ENCODE assay signal across 10 mouse cellular contexts in the genomic region with DNA sequence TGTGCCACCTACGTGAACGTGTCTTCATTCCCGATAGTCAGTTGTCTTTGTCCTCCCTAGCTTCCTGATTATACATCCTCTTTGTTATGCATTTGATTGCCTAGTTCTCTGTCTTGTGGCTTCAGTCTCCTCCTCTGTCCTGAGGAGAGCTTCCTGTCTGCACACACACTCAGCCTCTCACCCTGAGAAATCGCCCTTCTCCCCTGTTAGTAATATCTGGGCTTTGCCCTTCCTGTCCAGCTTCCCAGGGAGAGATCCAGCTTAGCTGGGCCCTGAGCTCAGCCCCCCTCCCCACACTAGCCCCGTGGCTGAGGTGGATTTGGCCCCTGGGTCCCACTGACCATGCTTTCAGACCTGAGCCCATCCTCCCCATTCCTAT.
DNase-seq lines count a peak whose midpoint lies in the region; ATAC-seq lines count a peak whose summit lies in the region.
"Had no signal": no experiment of that assay in that cellular context is flagged by ENCODE, and none has a peak within 500 bp of the region (broad histone marks: within the 10 kb centered on the region; RNA-seq: fewer than 3 reads in every experiment).

No protein-coding gene starts in this region.

- H3K27me3 ChIP-seq in heart, embryonic 12.5 days (replicated peaks) = no peaks in the 10 kb centered on the region
- no peaks in the 10 kb centered on the region for H3K27me3 ChIP-seq in forebrain, embryonic 12.5 days
- H3K27me3 ChIP-seq: liver, embryonic 13.5 days had no signal

- H3K4me2 ChIP-seq in heart, embryonic 12.5 days = peak overlapping the region; percentile 45
- H3K4me2 ChIP-seq in forebrain, embryonic 12.5 days = no peak overlapping the region
- H3K4me2 ChIP-seq: liver, embryonic 13.5 days had no signal

- intact Hi-C loops in heart, postnatal 36 days (cut with DNase I) = no loop called here

- peak overlapping the region; percentile 59 for H3K9ac ChIP-seq in heart, embryonic 12.5 days
- H3K9ac ChIP-seq in forebrain, embryonic 12.5 days = 0 out of 2 replicates have a peak overlapping the region, but pooled peaks have one; percentile 21
- H3K9ac ChIP-seq: liver, embryonic 13.5 days had no signal

- no peaks in the 10 kb centered on the region for H3K9me3 ChIP-seq in heart, embryonic 12.5 days (replicated peaks)
- no peaks in the 10 kb centered on the region for H3K9me3 ChIP-seq in forebrain, embryonic 12.5 days
- H3K9me3 ChIP-seq: liver, embryonic 13.5 days had no signal

- 31% methylated on average over 5 of the region's 5 CpGs for WGBS in heart, embryonic 12.5 days
- 15% methylated on average over 5 of the region's 5 CpGs for WGBS in forebrain, embryonic 12.5 days

- DNase-seq in heart, postnatal 36 days = no peak
- DNase-seq in 3T3-L1 (ENCODE audit: low read depth, low spot score) = peak; percentile 7
- no peak for DNase-seq in gastrocnemius, adult 18-20 months (ENCODE audit: low spot score)
- DNase-seq in layer of hippocampus, adult 8-10 months (ENCODE audit: low spot score in 2 of 2) = no peak
- DNase-seq in layer of hippocampus, adult 11-12 months (ENCODE audit: low spot score) = no peak
- DNase-seq: liver, embryonic 13.5 days; thymus, postnatal 25 days had no signal

- no peak overlapping the region for H3K4me3 ChIP-seq in heart, embryonic 12.5 days
- H3K4me3 ChIP-seq in forebrain, embryonic 12.5 days (replicated peaks) = no peak overlapping the region
- H3K4me3 ChIP-seq: liver, embryonic 13.5 days had no signal

- H3K36me3 ChIP-seq in heart, embryonic 12.5 days = peaks cover 7% of the 10 kb centered on the region
- peaks cover 9% of the 10 kb centered on the region for H3K36me3 ChIP-seq in forebrain, embryonic 12.5 days (replicated peaks)

- ATAC-seq in heart, embryonic 12.5 days (ENCODE audit: insufficient number of reproducible peaks, low FRiP score) = peak; percentile 73; the same call in 1 of the 2 replicates
- peak; percentile 24; the same call in 1 of the 2 replicates for ATAC-seq in forebrain, embryonic 12.5 days (ENCODE audit: low FRiP score)
- peak; percentile 79 for ATAC-seq in megakaryocyte, adult 5-6 weeks (ENCODE audit: poor library complexity, severe bottlenecking)

- peaks cover 34% of the 10 kb centered on the region for H3K4me1 ChIP-seq in heart, embryonic 12.5 days (replicated peaks)
- H3K4me1 ChIP-seq in forebrain, embryonic 12.5 days = peaks cover 22% of the 10 kb centered on the region

- peak overlapping the region; percentile 93 for H3K27ac ChIP-seq in heart, embryonic 12.5 days (ENCODE audit: poor library complexity, severe bottlenecking)
- H3K27ac ChIP-seq in forebrain, embryonic 12.5 days = peak overlapping the region; percentile 75
- H3K27ac ChIP-seq: liver, embryonic 13.5 days had no signal

Comparison
In these comparisons a context has a peak if more than half of its experiments do, and no peak if none do; other contexts are left out.
1. ATAC-seq: peak in every context shown above with its lines; median percentile 79 in megakaryocyte, adult 5-6 weeks; 73 in heart, embryonic 12.5 days; 24 in forebrain, embryonic 12.5 days.